Mouse (Mus musculus): ENCODE measurements around the gene Prokr2.

Prokr2 gene

GRCm38 (mm10) chr2:132385194-132385838, at the start of gene Prokr2:
Prokr2 (minus strand) TSS chr2:132385447.
- DNase-seq (ENCODE audit: low read depth, low spot score): no peak

GRCm38 (mm10) chr2:132427160-132427941, 42.1 kb upstream of the Prokr2 start:
- no peak for DNase-seq (ENCODE audit: low read depth, low spot score)

GRCm38 (mm10) chr2:132425576-132425975, 40.3 kb upstream of the Prokr2 start:
- DNase-seq (ENCODE audit: low read depth, low spot score): no peak

- no peak for DNase-seq (ENCODE audit: low read depth, low spot score)
These were observed 38.3 kb upstream of the Prokr2 start for GRCm38 (mm10) chr2:132423411-132424047.

- DNase-seq (ENCODE audit: low read depth, low spot score): no peak
These were observed 37.6 kb upstream of the Prokr2 start for GRCm38 (mm10) chr2:132422846-132423245.

- no peak for DNase-seq (ENCODE audit: low read depth, low spot score)
These were observed 33.2 kb upstream of the Prokr2 start for GRCm38 (mm10) chr2:132418414-132418813.

GRCm38 (mm10) chr2:132410126-132410525, 24.9 kb upstream of the Prokr2 start:
- no peak for DNase-seq (ENCODE audit: low read depth, low spot score)

- no peak for DNase-seq (ENCODE audit: low read depth, low spot score)
These were observed 12.9 kb upstream of the Prokr2 start for GRCm38 (mm10) chr2:132398136-132398535.

- no peak for DNase-seq (ENCODE audit: low read depth, low spot score)
These were observed 10.5 kb upstream of the Prokr2 start for GRCm38 (mm10) chr2:132395753-132396152.

GRCm38 (mm10) chr2:132390607-132391160, 5.4 kb upstream of the Prokr2 start:
- DNase-seq (ENCODE audit: low read depth, low spot score): no peak

- no peak for DNase-seq (ENCODE audit: low read depth, low spot score)
These were observed 4.3 kb upstream of the Prokr2 start for GRCm38 (mm10) chr2:132389562-132389961.

GRCm38 (mm10) chr2:132384511-132385193, 595 bp downstream of the Prokr2 start:
- DNase-seq (ENCODE audit: low read depth, low spot score): no peak

GRCm38 (mm10) chr2:132382308-132382707, 2.9 kb downstream of the Prokr2 start:
- DNase-seq (ENCODE audit: low read depth, low spot score): no peak

GRCm38 (mm10) chr2:132379690-132380089, 5.6 kb downstream of the Prokr2 start:
- DNase-seq (ENCODE audit: low read depth, low spot score): no peak

GRCm38 (mm10) chr2:132378602-132379150, 6.6 kb downstream of the Prokr2 start:
- DNase-seq (ENCODE audit: low read depth, low spot score): no peak

- DNase-seq (ENCODE audit: low read depth, low spot score): no peak
These were observed 7.8 kb downstream of the Prokr2 start for GRCm38 (mm10) chr2:132377436-132377835.

GRCm38 (mm10) chr2:132375721-132376120, 9.5 kb downstream of the Prokr2 start:
- DNase-seq (ENCODE audit: low read depth, low spot score): no peak

GRCm38 (mm10) chr2:132375135-132375534, 10.1 kb downstream of the Prokr2 start:
- DNase-seq (ENCODE audit: low read depth, low spot score): no peak

- no peak for DNase-seq (ENCODE audit: low read depth, low spot score)
These were observed 11.5 kb downstream of the Prokr2 start for GRCm38 (mm10) chr2:132373748-132374147.

GRCm38 (mm10) chr2:132368433-132368832, 16.8 kb downstream of the Prokr2 start:
- DNase-seq (ENCODE audit: low read depth, low spot score): no peak

GRCm38 (mm10) chr2:132343846-132344245, 41.4 kb downstream of the Prokr2 start:
- DNase-seq (ENCODE audit: low read depth, low spot score): no peak

All from embryo, embryonic 11.5 days (tissue).